Comparison of ENCODE assay signal across 8 mouse cellular contexts in genomic region chr5:103910748-103911409, GRCm38 (mm10). TPM values are rescaled to one million over a fixed set of nuclear protein-coding genes. Genes with fewer than 3 reads are reported as not detected.
A peak's percentile ranks its signal among the peaks of the same experiment; 100 is the strongest.
DNase-seq lines count a peak whose midpoint lies in the region; ATAC-seq and TF ChIP-seq lines count a peak whose summit lies in the region.

Klhl8 (minus strand) TSS chr5:103911259.

- no peaks in the 10 kb centered on the region for H3K36me3 ChIP-seq in CH12.LX (replicated peaks in 1 of 2; ENCODE audit: control insufficient read depth in 1 of 2, insufficient read depth in 1 of 2, low read length in 1 of 2)
- H3K36me3 ChIP-seq in forebrain, embryonic 11.5 days (ENCODE audit: control insufficient read depth, insufficient read depth, low read length): no peaks in the 10 kb centered on the region
- H3K36me3 ChIP-seq in heart, embryonic 16.5 days (ENCODE audit: control insufficient read depth, insufficient read depth): no peaks in the 10 kb centered on the region
- no peaks in the 10 kb centered on the region for H3K36me3 ChIP-seq in liver, embryonic 14.5 days (replicated peaks; ENCODE audit: control insufficient read depth, insufficient read depth, low read depth)
- H3K36me3 ChIP-seq in stomach, embryonic 15.5 days: no peaks in the 10 kb centered on the region

- in situ Hi-C loops in CH12.LX (cut with MboI; ENCODE audit: low pct_ligation_motif_present, low pct_unique_long_range_greater_than_20kb, low sequenced_read_pairs): no loop called here

- H3K9me3 ChIP-seq in CH12.LX (replicated peaks; ENCODE audit: low read length): no peaks in the 10 kb centered on the region
- no peaks in the 10 kb centered on the region for H3K9me3 ChIP-seq in forebrain, embryonic 11.5 days (ENCODE audit: control insufficient read depth, low read length)
- no peaks in the 10 kb centered on the region for H3K9me3 ChIP-seq in heart, embryonic 16.5 days (replicated peaks; ENCODE audit: control insufficient read depth, low read length)
- no peaks in the 10 kb centered on the region for H3K9me3 ChIP-seq in liver, embryonic 14.5 days (ENCODE audit: control insufficient read depth, low read length)
- H3K9me3 ChIP-seq in stomach, embryonic 15.5 days: no peaks in the 10 kb centered on the region

- no peak for TF ChIP-seq CTCF in CH12.LX (conservative IDR thresholded peaks at IDR 0.05 in 1 of 2, IDR thresholded peaks at IDR 0.05 in 1 of 2; ENCODE audit: low read depth in 2 of 2, low read length in 2 of 2)
- TF ChIP-seq CTCF in liver, embryonic 14.5 days (IDR thresholded peaks at IDR 0.05; ENCODE audit: low read depth): no peak

- TF ChIP-seq POLR2A in CH12.LX (IDR thresholded peaks at IDR 0.05; ENCODE audit: low read depth, low read length): peak; percentile 49; the same call in 1 of the 2 replicates

- no peak within 1 kb of the TSS for H3K27ac ChIP-seq in CH12.LX (ENCODE audit: insufficient read depth, low read depth)
- H3K27ac ChIP-seq in forebrain, embryonic 11.5 days (ENCODE audit: low read depth, low read length): no peak within 1 kb of the TSS
- peak within 1 kb of the TSS; percentile 62 for H3K27ac ChIP-seq in heart, embryonic 16.5 days (ENCODE audit: low read length)
- no peak within 1 kb of the TSS for H3K27ac ChIP-seq in liver, embryonic 14.5 days
- peak within 1 kb of the TSS; percentile 44; the same call in 1 of the 2 replicates for H3K27ac ChIP-seq in stomach, embryonic 15.5 days

- TF ChIP-seq RAD21 in CH12.LX (IDR thresholded peaks at IDR 0.05; ENCODE audit: low read depth, low read length): no peak

- peak; percentile 80 for DNase-seq in CH12.LX (ENCODE audit: extremely low read depth)
- peak; percentile 83 for DNase-seq in c-Kit-positive CD71-positive TER-119-negative erythroid progenitor cells, embryonic 14.5 days (ENCODE audit: low read depth)
- peak; percentile 93 for DNase-seq in forebrain, embryonic 11.5 days (ENCODE audit: low spot score)
- DNase-seq in kidney, postnatal 36 days: peak; percentile 89 to 94
- DNase-seq in liver, embryonic 14.5 days (ENCODE audit: low read depth in 3 of 3, low spot score in 3 of 3): peak; percentile 74 to 77 (median 75)
- DNase-seq in neural tube, embryonic 10.5 days (ENCODE audit: extremely low spot score, low spot score): peak; percentile 83

- WGBS in forebrain, embryonic 11.5 days: under 1% methylated on average over 75 of the region's 86 CpGs
- under 1% methylated on average over 79 of the region's 86 CpGs for WGBS in heart, embryonic 16.5 days
- WGBS in liver, embryonic 14.5 days (ENCODE audit: insufficient replicate concordance): under 1% methylated on average over 85 of the region's 86 CpGs
- WGBS in stomach, embryonic 15.5 days: under 1% methylated on average over 76 of the region's 86 CpGs

- H3K79me2 ChIP-seq in CH12.LX (replicated peaks; ENCODE audit: control insufficient read depth, extremely low read depth, insufficient read depth, poor library complexity, severe bottlenecking): no peaks in the 10 kb centered on the region; the same call in 1 of the 2 replicates

- ATAC-seq in forebrain, embryonic 11.5 days (replicated peaks; ENCODE audit: low FRiP score): peak; percentile 96
- ATAC-seq in heart, embryonic 16.5 days (replicated peaks; ENCODE audit: extremely low read depth, insufficient read depth, low FRiP score): peak; percentile 99
- peak; percentile 98 for ATAC-seq in liver, embryonic 14.5 days (ENCODE audit: insufficient read depth)
- peak; percentile 98 for ATAC-seq in stomach, embryonic 15.5 days (ENCODE audit: insufficient read depth, low FRiP score, low read depth)

- TF ChIP-seq EP300 in CH12.LX (IDR thresholded peaks at IDR 0.05; ENCODE audit: low read length): no peak
- TF ChIP-seq EP300 in liver, embryonic 14.5 days (IDR thresholded peaks at IDR 0.05; ENCODE audit: low read depth): no peak

- dilution Hi-C loops in CH12.LX (cut with MboI; ENCODE audit: extremely low pct_ligation_motif_present, extremely low pct_unique_long_range_greater_than_20kb, low sequenced_read_pairs): no loop called here

- H3K4me3 ChIP-seq in CH12.LX (replicated peaks in 1 of 3; ENCODE audit: low read depth in 2 of 3, low read length in 2 of 3, poor library complexity in 1 of 3): peak within 1 kb of the TSS; percentile 75 to 97 (median 81)
- H3K4me3 ChIP-seq in forebrain, embryonic 11.5 days (ENCODE audit: low read depth, low read length): peak within 1 kb of the TSS; percentile 60
- H3K4me3 ChIP-seq in heart, embryonic 16.5 days (ENCODE audit: low read length): peak within 1 kb of the TSS; percentile 96
- H3K4me3 ChIP-seq in liver, embryonic 14.5 days (ENCODE audit: insufficient read depth in 1 of 2, low read depth in 2 of 2, low read length in 2 of 2): peak within 1 kb of the TSS; percentile 64 to 66
- H3K4me3 ChIP-seq in stomach, embryonic 15.5 days (replicated peaks): peak within 1 kb of the TSS; percentile 89

- peak within 1 kb of the TSS; percentile 82 for H3K4me2 ChIP-seq in CH12.LX (ENCODE audit: insufficient read depth, low read depth, poor library complexity, severe bottlenecking)
- H3K4me2 ChIP-seq in forebrain, embryonic 11.5 days (ENCODE audit: low read depth, low read length, severe bottlenecking): peak within 1 kb of the TSS; percentile 87
- H3K4me2 ChIP-seq in heart, embryonic 16.5 days (ENCODE audit: low read depth, low read length): peak within 1 kb of the TSS; percentile 88
- peak within 1 kb of the TSS; percentile 70 for H3K4me2 ChIP-seq in liver, embryonic 14.5 days (ENCODE audit: low read depth)
- peak within 1 kb of the TSS; percentile 87 for H3K4me2 ChIP-seq in stomach, embryonic 15.5 days

- peaks cover 5% of the 10 kb centered on the region for H3K27me3 ChIP-seq in CH12.LX (replicated peaks)
- 0 out of 2 replicates have a peak, but pooled peaks cover 2% of the 10 kb centered on the region for H3K27me3 ChIP-seq in forebrain, embryonic 11.5 days (ENCODE audit: control insufficient read depth, insufficient read depth, low read length)
- no peaks in the 10 kb centered on the region for H3K27me3 ChIP-seq in heart, embryonic 16.5 days (ENCODE audit: control insufficient read depth, insufficient read depth, low read length)
- peaks cover 2% of the 10 kb centered on the region; the same call in 1 of the 2 replicates for H3K27me3 ChIP-seq in liver, embryonic 14.5 days (ENCODE audit: control insufficient read depth, insufficient read depth, low read length)
- no peaks in the 10 kb centered on the region for H3K27me3 ChIP-seq in stomach, embryonic 15.5 days (replicated peaks)

- H3K9ac ChIP-seq in CH12.LX (ENCODE audit: insufficient read depth, low read depth): peak within 1 kb of the TSS; percentile 91
- peak within 1 kb of the TSS; percentile 72 for H3K9ac ChIP-seq in forebrain, embryonic 11.5 days (ENCODE audit: low read length)
- H3K9ac ChIP-seq in heart, embryonic 16.5 days (ENCODE audit: low read length): peak within 1 kb of the TSS; percentile 97
- H3K9ac ChIP-seq in liver, embryonic 14.5 days (replicated peaks): peak within 1 kb of the TSS; percentile 46
- peak within 1 kb of the TSS; percentile 76 for H3K9ac ChIP-seq in stomach, embryonic 15.5 days

- peaks cover 14 to 39% of the 10 kb centered on the region in 2 experiments for H3K4me1 ChIP-seq in CH12.LX (ENCODE audit: control insufficient read depth in 1 of 2, insufficient read depth in 2 of 2)
- peaks cover 3% of the 10 kb centered on the region; the same call in 1 of the 2 replicates for H3K4me1 ChIP-seq in forebrain, embryonic 11.5 days (replicated peaks; ENCODE audit: control insufficient read depth, insufficient read depth, low read length)
- H3K4me1 ChIP-seq in heart, embryonic 16.5 days (ENCODE audit: control insufficient read depth, insufficient read depth, low read length): peaks cover 23% of the 10 kb centered on the region
- peaks cover 2 to 3% of the 10 kb centered on the region in 2 experiments; a peak in 1 of 4 replicates for H3K4me1 ChIP-seq in liver, embryonic 14.5 days (replicated peaks; ENCODE audit: control insufficient read depth in 2 of 2, insufficient read depth in 2 of 2, low read length in 1 of 2)
- H3K4me1 ChIP-seq in stomach, embryonic 15.5 days: no peaks in the 10 kb centered on the region

TF ChIP-seq in CH12.LX, 34 proteins besides CTCF, POLR2A, EP300 and RAD21 (continues in another document):
- TF ChIP-seq JUN (IDR thresholded peaks at IDR 0.05; ENCODE audit: insufficient read depth, low read depth, low read length): no peak
- TF ChIP-seq NELFE (IDR thresholded peaks at IDR 0.05; ENCODE audit: low read depth, low read length): peak; percentile 57; the same call in 1 of the 2 replicates
- no peak for TF ChIP-seq ETS1 (conservative IDR thresholded peaks at IDR 0.05; ENCODE audit: low read depth, low read length)
- peak; percentile 74; the same call in 1 of the 2 replicates for TF ChIP-seq KAT2A (IDR thresholded peaks at IDR 0.05; ENCODE audit: insufficient replicate concordance, low read length)
- no peak; the same call in 1 of the 2 replicates for TF ChIP-seq ELF1 (IDR thresholded peaks at IDR 0.05; ENCODE audit: low read depth, low read length)
- TF ChIP-seq USF1 (IDR thresholded peaks at IDR 0.05; ENCODE audit: low read depth, low read length): peak; percentile 20; the same call in 1 of the 2 replicates
- TF ChIP-seq MAZ (IDR thresholded peaks at IDR 0.05; ENCODE audit: low read depth, low read length): peak; percentile 50
- TF ChIP-seq ZKSCAN1 (IDR thresholded peaks at IDR 0.05; ENCODE audit: borderline replicate concordance, low read depth, low read length): no peak
- TF ChIP-seq JUND (conservative IDR thresholded peaks at IDR 0.05; ENCODE audit: low read depth, low read length): no peak
- peak; percentile 72; the same call in 1 of the 2 replicates for TF ChIP-seq MXI1 (IDR thresholded peaks at IDR 0.05; ENCODE audit: low read depth, low read length)
- peak; percentile 86 for TF ChIP-seq BHLHE40 (IDR thresholded peaks at IDR 0.05; ENCODE audit: low read depth, low read length)
- no peak for TF ChIP-seq ZC3H11A (IDR thresholded peaks at IDR 0.05; ENCODE audit: low read depth, low read length)
- no peak for TF ChIP-seq TBP (conservative IDR thresholded peaks at IDR 0.05; ENCODE audit: low read depth, low read length)
- TF ChIP-seq IRF4 (IDR thresholded peaks at IDR 0.05; ENCODE audit: low read depth, low read length): no peak
- TF ChIP-seq TCF12 (IDR thresholded peaks at IDR 0.05; ENCODE audit: low read depth, low read length): peak; percentile 30; the same call in 1 of the 2 replicates
- TF ChIP-seq CHD2 (IDR thresholded peaks at IDR 0.05; ENCODE audit: low read length): no peak

RNA-seq across cellular contexts. Expression of gene Klhl8, which starts in this region (rescaled TPM):
- total RNA-seq in CH12.LX (2012; rRNA removed) (10.1 and 15.6 TPM in 2 replicates), CH12.LX (2014; rRNA removed) (5.4 and 5.7 TPM in 2 replicates)
- polyA plus RNA-seq in CH12.LX (2012; ENCODE audit: insufficient read length, low read depth): 3.4 and 4.5 TPM in 2 replicates
- 12.3 and 13.1 TPM in 2 replicates for polyA plus RNA-seq in forebrain, embryonic 11.5 days (2014; fragmentation: Nextera tagmentation; extraction: Ambion mirVana)
- 12.3 and 13.8 TPM in 2 replicates for polyA plus RNA-seq in heart, embryonic 16.5 days (2015; fragmentation: Nextera tagmentation; extraction: Ambion mirVana)
- polyA plus RNA-seq in liver, embryonic 14.5 days (2012; rRNA removed): 0.83 and 0.98 TPM in 2 replicates
- polyA plus RNA-seq in liver, embryonic 14.5 days (2014; fragmentation: Nextera tagmentation; extraction: Ambion mirVana): 0.99 and 1.7 TPM in 2 replicates
- 11.9 and 14.7 TPM in 2 replicates for polyA plus RNA-seq in stomach, embryonic 15.5 days (2015; fragmentation: Nextera tagmentation; extraction: Ambion mirVana)

Comparison
In these comparisons a context has a peak if more than half of its experiments do, and no peak if none do; other contexts are left out.
1. H3K27ac ChIP-seq: peak in heart, embryonic 16.5 days (single experiment) and stomach, embryonic 15.5 days (single experiment); none in CH12.LX (single experiment), forebrain, embryonic 11.5 days (single experiment) and liver, embryonic 14.5 days (single experiment).
2. H3K9ac ChIP-seq: peak in every context shown above with its lines; median percentile 97 in heart, embryonic 16.5 days; 91 in CH12.LX; 76 in stomach, embryonic 15.5 days; 72 in forebrain, embryonic 11.5 days; 46 in liver, embryonic 14.5 days.
3. Peak in every context shown above with its lines, with median percentiles within 50 percentile points of each other: DNase-seq, H3K4me2 ChIP-seq, H3K4me3 ChIP-seq and ATAC-seq.